Mouse (Mus musculus) mesoderm, embryonic 11.5 days (tissue): ENCODE data around the gene Olfr876.
A peak's percentile ranks its signal among the peaks of the same experiment; 100 is the strongest.

Experiments used
- DNase-seq: peaks from one replicate; pipeline ENCODE4 v3.0.0-alpha.2; 2012; ENCODE audit warnings: low read depth, low spot score

The Olfr876 gene

GRCm38 (mm10) chr9:37802731-37803130 lies at the start of gene Olfr876:
Gene Olfr876, plus strand, starts transcription at chr9:37803031.
- no peak for DNase-seq

DNA sequence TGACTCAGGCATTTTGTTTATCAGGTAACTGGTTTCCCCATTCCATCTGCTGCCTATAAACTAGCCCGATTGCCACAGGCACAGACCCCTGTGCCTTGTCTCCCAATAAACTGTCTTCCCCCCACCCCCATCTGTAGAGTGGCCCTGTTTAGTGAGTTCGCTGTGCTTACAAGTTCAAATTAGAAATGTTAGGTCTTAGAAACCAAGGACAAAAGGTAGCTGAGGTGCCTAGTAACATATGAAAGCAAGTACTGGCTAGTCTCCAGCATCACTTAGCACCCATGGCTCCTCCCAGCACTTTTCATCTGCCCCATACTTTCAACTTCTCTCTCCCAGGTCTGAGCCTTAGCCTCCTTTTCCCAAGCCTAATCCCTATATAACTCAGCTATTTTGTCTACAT lies 41.1 kb upstream of the Olfr876 start:
- no peak for DNase-seq

DNA sequence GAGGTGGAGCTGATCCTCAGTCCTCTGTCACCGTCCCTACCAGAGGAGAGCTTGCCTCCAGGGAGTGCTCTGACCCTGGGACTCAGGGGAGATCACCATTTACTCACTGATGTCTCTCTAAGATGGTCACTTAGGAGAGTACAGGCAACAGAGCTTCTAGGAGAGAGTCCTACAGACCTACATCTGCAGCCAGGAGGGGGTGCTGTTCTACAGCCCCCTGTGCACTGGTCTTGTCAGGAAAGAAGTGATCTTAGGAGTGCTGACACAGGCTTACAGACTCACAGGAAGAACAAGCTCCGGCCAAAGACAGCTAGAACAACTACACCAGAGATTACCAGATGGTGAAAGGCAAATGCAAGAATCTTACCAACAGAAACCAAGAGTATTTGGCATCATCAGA lies 40.3 kb upstream of the Olfr876 start:
- no peak for DNase-seq

GRCm38 (mm10) chr9:37770661-37771060 lies 32.2 kb upstream of the Olfr876 start:
- no peak for DNase-seq

GRCm38 (mm10) chr9:37771759-37772158 lies 31.1 kb upstream of the Olfr876 start, which contains the start of gene Olfr875:
Gene Olfr875, plus strand, starts transcription at chr9:37771857.
- DNase-seq: no peak

DNA sequence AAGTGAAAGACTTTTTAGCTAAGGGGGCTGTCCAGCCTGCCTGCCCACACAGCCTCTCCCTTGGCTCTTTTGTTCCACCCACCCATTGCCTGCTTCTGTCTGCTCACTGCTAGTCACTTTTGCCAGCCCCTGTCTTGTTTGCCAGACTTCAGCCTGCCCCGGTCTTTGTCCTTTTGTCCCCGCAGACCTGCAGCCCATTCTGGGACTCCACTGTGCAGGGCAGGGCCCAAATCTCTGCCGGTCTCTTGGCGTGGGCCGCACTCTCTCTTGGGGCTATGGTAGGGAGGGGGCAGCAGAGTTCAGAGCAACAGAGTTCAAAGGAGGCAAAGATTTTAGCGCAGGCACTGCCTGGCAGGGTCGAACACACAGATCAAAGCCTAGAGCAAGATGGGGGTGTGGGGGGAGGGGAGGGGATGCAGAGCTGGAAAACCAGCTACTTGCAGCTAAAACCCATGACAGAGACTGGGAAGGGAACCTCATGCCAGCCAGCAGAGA lies 20.0 kb upstream of the Olfr876 start:
- peak; percentile 46 for DNase-seq

- peak; percentile 39 for DNase-seq
Measured at GRCm38 (mm10) chr9:37783394-37784387, 19.1 kb upstream of the Olfr876 start.

DNA sequence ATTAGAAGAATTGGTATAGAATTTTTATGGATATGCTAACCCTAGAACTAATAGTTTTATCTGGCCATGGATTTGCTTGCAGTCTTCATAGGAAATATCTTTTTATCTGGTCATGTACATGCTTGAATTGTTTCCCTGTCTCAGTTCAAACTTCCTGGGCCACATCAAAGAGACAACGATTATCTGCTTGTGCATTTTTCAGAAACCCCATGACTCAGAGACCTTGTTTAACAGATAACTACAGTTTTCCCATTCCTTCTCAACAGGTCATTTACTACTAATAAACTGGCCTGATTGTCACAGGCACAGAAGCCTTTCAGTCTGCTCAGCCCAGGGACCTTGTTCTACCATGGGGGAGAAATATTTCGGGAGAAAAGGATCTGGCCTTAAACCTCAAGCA lies 16.4 kb upstream of the Olfr876 start:
- no peak for DNase-seq

- no peak for DNase-seq
Measured at GRCm38 (mm10) chr9:37802055-37802454, 776 bp upstream of the Olfr876 start.

DNA sequence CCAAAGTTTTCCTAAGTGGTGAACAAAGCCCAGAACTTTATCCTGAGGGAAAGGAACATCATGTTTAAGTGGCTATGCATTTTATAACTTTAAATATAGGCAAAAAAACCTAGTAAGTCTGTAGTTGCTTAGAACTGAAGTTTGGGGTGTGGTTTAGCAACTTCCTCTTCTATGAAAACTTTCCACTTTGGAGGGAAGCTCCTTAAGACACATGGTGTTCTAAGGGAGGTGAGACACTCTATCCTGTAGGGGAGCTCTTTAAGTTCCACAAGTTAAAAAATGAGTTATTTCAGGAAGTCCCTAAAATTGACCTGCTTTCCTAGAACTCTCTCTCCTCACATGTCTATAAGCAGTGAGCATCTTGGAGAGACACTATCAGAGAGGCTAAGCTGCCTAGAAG lies 4.4 kb downstream of the Olfr876 start:
- DNase-seq: no peak

DNA sequence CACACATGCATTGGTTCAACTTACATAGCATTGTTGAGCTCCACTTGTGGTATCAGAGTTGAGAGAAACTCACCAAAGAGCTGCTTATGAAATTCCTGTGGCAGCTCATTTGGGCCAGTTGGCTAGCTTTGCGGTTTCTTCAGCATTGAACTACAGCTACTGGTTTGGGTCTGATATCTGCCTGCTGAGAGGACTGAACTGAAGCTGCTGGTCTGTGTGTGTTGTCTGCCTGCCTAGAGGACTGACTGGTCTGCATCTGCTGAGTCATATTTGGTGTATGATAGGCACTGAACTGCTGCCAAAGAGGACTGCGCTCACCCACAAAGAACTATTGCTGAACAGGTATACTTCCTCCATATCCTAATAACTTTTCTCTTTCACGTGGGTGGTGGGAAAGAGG lies 5.6 kb downstream of the Olfr876 start:
- DNase-seq: no peak

DNA sequence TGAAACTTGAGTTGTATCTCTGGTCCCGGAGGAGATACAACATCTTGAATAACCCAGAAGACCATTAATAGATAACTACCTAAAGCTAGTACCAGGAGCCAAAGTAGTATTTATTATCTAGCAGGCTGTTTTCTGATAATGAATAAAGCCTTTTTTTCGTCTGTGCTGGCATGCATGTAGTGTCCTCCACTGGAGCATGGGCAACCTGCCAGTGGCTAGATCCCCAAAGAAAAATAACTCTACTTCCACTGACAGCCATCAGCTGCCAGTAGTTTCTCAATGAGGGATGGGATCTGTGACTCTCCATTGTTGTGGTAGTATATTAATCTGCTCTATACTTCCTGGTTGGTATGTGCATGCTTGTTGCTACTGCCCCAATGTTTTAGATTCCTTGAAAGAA lies 6.1 kb downstream of the Olfr876 start:
- DNase-seq: no peak

- no peak for DNase-seq
Measured at GRCm38 (mm10) chr9:37814696-37815095, 11.9 kb downstream of the Olfr876 start.

GRCm38 (mm10) chr9:37829881-37830280 lies 27.1 kb downstream of the Olfr876 start:
- no peak for DNase-seq

GRCm38 (mm10) chr9:37833341-37833740 lies 30.5 kb downstream of the Olfr876 start:
- DNase-seq: no peak

DNA sequence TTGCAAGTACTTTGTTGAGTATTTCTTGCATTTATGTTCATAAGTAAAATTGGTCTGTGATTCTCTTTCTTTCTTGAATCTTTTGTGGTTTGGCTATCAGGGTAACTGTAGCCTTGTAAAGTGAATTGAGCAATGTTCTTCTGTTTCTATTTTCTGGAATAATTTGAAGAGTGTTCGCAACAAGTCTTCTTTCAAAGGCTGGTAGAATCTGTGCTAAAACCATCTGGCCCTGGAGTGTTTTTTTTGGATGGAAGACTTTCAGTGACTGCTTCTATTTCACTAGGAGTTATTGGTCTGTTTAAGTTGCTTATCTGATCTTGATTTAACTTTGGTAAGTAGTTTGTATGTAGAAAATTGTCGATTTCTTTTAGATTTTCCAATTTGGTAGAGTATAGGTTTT lies 46.4 kb downstream of the Olfr876 start:
- DNase-seq: no peak

DNA sequence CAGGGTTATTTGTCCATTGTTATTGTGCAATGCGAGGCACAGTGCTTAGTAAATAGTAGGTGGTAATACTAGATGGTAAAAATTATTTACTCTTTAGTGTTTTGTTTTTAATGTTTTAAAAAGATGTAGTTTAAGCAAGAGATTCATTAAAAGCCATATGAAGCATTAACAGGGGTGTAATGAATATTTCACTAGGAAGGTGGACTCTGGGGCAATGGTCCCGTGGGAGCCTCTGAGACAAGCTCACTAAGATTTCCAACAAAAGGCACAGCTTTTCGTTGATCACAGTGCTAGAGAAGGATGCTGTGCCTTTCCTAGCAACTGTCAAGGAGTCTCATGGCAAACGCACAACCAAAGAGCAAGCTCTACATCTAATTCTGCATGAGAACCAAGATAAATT lies 51.1 kb downstream of the Olfr876 start, which contains the start of gene Olfr877:
TSS of gene Olfr877 (plus strand) at position 301 of the 400 bp plus-strand sequence.
- DNase-seq: no peak
